Mouse (Mus musculus): ENCODE results near the gene Ptpn14.

Ptpn14 gene

DNA sequence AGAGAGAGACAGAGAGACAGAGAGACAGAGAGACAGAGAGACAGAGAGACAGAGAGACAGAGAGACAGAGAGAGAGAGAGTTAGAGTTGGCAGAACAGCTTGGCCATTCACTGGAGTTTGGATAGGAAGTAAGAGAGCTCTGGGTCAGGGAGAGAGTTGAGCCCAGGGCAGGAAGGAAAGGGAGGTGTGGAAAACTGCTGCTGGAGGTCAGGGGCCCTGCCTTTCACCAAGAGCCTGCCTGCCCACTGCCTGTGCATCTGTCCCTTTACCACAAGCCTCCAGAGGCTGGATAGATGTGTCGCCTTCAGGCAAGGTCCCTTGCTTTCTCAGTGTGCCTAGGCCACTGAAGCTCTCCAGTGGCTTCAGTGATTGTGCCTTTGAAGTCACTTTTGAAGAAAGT, 46.7 kb downstream of the Ptpn14 start:
- DNase-seq, result peak in 1 of 2 experiments; percentile 33

DNA sequence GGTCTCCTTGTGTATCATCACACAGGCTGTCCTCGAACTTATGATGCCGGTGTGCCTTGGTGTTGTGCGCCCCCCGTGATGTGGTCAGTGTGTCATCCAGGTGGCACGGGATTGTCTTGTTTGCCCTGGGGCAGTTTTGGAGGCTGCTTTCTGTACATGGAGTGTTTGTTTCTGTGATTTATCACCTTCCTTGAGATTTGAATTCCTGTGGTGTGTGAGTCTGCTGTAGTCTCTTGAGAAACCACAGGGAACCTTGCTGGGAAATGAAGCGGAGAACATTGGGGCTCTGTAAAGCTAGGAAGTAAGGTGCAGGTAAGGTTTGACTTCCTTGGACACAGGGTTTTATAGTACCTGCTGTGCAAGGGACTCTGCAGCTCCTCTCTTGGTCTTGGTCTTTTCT, 49.1 kb downstream of the Ptpn14 start:
- DNase-seq, result no peak

DNA sequence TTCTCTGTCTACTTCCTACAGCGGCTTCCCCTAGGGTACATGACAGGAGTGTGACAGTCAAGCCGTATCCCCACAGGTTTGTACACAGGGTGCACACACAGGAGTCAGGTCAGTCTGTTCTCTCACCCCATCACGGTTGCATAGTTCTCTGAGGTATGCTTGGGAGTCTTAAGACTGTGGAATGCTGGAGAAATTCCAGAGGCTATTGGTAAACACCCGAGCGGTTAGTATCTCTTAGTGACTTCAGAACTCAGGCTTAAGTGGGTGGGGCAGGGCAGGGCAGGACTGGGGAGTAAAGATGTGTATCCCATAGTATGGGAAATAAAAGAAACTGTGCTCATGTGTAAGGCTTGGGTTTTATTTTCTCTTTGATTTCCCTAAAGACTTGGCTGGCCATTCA, 50.3 kb downstream of the Ptpn14 start:
- peak in 1 of 2 experiments; percentile 46 for DNase-seq

DNA sequence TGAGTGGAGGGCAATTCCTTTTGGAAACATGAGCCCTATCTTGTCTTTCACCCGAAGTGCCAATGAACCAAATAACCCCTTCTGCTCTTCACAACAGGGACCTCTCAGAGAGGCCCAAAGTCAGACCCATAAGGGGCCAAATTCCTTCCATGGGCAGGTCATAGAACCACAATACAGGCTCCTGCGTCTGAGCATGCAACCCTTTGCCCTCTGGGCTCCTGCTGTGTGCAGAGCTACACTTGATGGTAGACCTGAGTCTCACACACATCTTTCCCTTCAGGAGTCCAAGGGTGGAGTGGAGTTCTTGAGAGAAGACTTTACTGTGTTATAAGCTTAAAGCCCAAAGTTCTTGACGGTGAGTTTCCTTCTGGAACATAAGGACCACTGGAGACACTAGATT, 51.2 kb downstream of the Ptpn14 start:
- DNase-seq, result no peak

DNA sequence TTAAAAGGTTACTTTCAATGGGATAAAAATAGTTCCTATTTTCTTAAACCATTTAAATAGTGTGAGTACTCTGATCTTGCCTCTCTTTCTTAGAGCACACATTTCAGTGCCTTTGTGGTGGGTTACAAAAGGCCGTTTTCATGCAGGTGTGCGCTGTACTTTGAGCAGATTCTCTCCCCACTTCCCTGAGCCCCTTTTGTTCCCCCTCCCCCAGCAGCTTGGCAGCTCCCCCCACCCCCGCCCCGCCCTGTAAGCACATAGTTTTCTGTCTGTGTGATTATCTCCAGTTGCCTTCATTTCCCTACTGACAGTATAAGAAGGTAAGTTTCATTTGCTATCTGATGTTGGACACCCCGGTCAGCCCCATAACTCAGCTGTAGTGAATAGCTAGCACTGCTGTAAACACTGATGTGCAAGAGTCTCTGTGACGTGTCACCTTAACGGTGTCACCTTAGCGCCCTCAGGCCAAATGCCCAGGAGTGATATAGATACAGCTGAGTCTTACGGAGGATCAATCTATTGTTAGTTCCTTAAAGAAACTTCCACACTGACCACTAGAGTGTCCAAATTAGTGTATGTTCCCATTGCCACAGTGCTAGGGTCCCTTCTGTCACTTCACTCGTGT, 53.8 kb downstream of the Ptpn14 start:
- DNase-seq, result no peak

DNA sequence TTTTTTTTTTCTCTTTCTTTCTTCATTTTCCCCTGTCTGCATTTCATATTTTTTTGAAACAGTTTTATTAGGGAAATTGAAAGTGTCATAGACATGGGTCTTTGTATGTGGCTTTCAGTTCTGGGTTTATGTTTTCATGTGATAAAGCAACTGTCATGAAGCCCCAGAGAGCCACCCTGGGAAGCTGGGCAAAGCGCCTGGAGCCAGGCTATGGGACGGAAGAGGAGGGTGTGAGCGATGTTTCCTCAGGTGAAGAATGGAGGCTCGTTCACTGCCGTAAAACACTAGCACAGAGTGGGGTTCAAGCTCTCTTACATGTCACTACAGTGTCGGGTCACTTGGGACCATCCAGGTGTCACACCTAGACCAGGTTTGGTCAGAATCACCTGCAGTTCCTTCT, 54.6 kb downstream of the Ptpn14 start:
- no peak for DNase-seq

DNA sequence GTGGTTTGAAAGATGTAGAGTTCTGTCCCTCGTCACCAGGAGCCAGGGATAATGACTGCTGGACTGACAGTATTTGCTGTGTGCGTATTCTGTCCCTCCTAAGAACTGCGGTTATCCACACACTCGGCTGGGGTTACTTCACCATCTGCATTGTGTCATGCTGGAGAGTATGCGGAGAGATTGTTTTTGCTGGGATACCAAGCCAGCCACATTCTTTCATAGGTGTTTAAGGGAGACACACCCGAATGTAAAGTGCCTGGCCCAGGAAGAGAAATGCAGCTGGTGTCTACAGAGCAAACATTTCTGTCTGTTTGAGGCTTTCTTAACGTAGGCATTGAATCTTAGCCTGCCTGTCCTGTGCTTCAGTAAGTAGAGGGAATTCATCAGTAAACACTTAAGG, 56.4 kb downstream of the Ptpn14 start:
- no peak for DNase-seq

DNA sequence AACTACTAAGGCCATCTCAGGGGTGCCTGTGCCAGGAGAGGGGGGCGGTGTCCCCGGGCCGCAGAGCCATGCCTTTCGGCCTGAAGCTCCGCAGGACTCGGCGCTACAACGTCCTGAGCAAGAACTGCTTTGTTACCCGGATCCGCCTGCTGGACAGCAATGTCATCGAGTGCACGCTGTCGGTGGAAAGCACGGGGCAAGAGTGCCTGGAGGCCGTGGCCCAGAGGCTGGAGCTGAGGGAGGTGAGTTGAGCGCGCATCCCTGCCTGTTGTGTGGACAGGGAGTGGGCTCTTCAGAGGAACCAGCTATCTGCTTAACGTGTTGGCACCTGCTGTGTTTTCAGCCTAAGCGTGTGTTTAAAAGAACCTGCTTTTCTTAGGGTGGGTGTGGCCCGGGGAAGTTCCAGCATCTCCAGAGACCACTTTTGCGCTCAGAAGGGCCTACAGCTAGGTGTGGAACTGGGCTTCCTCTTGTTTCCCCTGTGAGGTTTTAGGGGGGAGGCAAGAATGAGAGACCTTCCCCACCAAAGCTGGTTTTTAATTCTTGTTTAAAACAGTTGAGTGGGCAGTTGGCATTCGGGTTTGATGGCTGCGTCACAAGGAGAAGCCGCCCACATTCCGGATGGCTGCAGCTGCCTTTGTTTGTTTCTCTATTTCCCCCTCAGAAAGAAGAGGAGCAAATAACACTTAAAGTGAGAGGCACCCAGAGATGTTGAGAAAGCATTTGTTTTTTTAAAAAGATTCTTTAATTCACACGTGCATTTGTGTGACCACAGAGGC, 58.8 kb downstream of the Ptpn14 start:
- peak; percentile 56 to 68 for DNase-seq

DNA sequence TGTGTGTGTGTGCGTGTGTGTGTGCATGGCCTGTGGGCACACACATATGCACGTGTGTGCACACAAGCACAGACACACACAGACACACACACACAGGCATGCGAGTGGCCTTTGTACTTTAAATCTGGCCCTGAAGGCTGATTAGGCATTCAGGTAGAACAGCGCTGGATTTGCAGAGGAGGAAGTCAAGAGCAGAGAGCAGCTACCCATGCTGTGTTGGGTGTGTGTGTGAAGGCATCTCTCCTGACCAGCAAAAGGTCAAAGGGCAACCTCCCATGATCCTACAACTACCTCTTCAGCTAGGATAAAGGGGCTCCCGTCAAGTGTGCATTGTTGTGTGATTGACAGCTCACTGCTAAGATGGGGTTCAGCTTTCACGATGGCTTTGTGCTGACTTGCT, 61.5 kb downstream of the Ptpn14 start:
- DNase-seq, result peak in 1 of 2 experiments; percentile 24

DNA sequence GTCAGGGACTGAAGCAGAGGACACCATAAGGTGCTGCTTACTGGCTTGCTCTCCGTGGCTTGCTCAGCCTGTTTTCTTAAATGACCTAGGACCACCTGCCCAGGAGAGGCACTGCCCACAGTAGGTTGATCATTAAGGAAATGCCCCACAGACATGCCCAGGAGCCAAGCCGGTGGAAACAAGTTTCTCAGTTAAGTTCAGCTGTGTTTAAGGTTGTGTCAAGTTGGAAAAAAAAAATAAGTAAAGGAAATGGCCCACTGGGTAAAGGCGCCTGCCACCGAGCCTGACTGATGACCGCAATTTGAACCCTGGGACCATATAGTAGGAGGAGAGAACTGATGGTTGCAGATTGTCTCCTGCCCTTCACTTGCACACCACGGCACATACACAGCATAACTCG, 62.6 kb downstream of the Ptpn14 start:
- DNase-seq, result peak; percentile 46 to 69

DNA sequence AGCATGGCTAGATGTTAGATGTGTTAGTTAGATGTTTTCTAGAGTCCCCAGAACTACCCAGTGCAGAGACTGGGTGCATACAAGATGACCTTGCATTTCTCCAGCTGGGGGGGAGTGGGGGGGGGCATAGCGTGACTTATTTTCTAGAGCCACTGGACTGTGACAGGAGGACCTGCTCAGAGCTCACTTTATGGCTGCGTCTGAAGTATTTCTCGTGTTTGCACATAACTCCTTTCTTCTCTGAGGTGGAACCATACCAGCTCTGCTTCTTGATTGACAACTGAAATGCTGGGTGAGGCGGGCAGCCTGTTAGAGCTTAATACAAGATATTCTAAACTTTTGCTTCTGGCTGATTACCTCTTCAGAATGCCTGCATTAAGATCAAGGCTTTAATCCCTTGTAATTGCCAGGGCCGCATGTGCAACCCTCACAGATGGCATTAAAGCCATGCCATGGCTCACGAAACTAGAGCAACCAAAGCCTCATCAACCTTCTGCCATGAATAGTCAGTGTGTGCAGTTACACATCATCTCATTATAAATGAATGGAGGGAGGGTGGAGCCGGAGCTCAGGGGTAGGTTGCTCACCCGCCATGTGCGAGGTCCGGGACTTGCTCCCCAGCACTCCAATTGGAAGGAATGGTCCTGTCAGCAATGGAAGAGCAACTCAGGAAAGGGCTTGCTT, 63.6 kb downstream of the Ptpn14 start:
- peak in 1 of 2 experiments; percentile 49 for DNase-seq

DNA sequence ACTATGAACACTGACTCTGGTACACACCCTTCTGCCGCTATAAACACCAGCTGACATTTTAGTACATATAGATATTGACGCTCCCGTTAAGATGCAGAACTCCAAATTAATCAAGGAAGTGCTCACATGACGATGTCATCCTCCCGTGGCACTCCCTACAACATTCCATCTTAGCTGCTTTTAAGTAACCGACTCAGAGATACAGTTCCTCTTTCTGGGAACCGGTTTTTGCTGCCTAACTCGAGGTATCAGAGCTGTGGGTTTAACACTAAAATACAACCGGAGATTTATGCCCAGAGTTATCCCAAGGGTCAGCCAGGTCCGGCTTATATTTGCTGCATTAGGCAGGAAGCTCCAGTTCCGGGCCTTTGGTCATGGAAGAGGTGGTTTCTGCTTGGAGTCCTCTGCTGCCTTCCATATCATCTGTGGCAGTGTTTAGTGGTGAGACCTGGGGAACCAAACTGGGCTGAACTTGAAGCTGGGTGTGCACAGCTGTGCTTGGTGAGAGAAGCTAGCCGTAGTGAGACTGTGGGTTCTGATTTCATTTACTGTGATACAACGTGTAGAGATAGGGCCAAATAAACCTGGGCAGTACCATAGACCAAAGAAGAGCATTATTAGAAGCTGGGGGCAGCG, 64.6 kb downstream of the Ptpn14 start:
- DNase-seq, result peak in 1 of 2 experiments; percentile 27

DNA sequence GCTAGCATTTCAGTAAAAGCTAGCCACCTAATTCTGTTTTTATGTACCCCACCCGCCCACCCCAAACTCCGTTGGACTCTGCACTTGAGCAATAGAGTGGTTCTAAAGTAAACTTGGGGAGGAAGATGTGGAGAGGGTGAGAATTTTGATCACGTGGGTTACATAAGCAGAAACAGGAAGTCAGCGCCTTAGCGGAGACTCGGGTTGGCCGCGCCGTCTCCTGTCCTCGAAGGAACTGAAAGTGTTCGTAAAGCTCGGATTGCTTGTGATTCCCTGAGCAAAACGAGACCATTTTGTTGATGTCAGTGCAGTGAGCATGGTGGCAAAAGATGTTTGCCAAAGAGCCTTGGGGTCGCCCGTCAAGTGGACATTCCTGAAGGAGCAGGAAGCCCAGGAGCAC, 70.9 kb downstream of the Ptpn14 start:
- peak in 1 of 2 experiments; percentile 28 for DNase-seq

DNA sequence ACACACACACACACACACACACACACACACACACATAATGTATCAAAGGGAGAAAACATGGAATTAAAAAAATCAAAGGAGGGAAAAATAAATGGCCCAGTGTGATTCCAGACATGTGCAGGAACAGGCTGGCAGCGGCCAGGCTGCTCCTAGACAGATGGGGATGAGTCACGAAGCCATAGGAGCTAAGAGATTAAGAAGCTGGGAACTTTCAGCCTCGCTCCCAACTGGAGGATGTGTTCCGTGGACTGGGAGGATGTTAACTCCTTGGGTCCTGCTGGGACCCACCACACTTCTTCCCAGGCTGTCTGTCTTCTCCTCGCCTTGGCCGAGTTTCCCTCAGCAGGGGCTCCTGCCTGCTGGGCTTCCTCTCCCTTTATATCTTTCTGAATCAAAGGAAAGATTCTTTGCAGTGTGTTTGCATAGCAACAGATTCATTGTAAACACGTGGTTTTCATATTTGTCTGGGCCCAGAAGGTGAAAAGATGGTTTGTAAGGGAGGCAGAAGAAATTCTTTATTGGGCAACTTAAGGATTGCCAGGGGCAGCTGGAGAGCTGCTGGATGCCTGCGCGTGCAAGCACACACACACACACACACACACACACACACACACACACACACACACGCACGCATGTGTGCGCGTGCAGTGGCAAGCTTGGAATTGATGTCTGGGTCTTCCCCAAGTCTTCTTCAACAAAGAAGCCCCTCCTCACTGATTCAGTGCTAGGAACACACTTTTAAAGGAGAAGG, 72.3 kb downstream of the Ptpn14 start:
- no peak for DNase-seq

DNA sequence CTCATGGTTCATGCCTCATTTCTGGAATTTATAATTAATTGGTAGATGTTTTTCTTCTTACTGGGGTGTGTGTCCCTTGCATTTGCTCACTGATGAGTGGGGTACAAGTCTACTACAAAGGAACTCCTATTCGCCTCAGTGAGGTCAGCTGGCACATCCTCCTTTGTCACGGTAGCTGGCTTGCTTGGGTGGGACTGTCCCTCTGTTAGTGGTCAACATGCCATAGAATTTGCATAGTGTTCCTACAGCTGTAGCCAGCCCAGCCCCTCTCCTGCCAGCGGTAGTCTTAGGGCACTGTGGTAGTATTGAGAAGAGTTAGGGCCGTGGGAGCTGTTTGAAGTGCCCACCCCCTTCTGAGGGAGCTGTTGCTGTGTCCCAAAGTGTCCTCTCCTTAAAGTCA, 73.2 kb downstream of the Ptpn14 start:
- no peak for DNase-seq

DNA sequence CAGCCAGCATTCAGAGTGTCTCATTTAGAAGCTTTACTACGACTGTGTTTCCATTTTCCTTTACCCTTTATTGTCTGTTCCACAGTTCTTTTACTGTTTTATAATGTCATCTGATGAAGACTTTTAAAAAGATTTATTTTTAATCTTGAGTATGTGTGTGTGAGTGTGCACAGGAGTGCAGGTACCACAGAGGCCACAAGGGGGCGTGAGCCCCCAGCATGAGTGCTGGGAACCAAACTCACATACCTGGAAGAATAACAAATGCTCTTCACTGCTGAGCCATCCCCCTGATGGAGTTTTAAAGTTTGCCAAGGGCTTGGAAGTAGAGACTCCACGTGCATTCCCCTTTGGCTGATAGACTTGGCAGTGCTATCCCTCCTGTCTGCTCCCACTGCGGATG, 74.5 kb downstream of the Ptpn14 start:
- no peak for DNase-seq

DNA sequence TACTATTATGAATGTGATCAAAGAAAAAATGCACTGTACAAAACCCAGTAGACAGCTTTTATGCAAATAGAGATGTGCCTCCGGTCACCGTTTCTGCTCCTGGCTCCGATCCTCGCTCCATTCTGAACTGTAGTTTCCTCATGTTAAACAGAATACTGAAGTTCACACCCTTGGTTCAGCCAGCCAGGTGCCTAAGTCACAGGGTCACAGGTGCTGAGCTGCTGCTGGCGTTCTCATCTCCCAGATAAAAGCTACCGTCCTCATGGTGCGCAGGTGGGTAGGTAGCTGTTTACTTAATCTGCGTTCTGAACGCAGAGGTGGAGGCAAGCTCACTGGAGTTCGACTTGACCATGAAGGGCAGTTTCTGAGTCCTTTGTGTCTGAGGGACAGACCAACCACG, 75.7 kb downstream of the Ptpn14 start:
- no peak for DNase-seq

DNA sequence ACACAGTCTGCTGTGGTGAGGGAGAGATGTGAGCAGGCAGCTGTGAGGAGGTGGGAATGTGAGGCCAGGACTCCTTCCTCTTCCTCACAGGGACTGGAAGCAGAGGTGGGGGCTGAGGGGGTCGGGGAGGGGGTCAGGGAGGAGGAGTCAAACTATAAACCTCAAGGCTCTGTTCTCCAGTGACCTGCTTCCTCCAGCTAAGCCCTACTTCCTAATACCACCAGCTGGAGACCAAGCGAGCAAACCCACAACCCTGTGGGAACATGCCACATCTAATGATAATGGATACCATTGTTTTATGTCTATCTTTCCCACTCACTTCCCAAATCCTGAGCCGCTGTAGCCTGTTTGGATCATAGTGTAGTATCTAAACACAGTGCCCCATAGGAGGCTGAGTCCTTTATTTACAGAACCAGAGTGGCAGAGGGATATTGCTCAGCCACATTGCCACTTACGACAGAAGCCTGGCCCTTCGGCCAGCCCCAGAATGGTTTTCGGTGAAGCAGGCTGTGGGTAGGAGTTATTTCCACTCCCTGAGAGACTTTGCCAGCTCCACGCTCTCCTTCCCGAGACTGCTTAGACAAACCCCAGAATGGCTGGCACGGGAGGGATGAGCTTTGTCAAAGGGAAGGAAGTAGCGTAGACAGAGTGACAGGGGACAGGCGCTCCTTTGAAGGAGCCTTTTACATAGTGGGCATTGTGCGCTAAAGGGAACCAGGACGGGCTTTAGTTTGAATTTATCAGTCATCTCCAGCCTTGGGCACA, 78.6 kb downstream of the Ptpn14 start:
- no peak for DNase-seq

DNA sequence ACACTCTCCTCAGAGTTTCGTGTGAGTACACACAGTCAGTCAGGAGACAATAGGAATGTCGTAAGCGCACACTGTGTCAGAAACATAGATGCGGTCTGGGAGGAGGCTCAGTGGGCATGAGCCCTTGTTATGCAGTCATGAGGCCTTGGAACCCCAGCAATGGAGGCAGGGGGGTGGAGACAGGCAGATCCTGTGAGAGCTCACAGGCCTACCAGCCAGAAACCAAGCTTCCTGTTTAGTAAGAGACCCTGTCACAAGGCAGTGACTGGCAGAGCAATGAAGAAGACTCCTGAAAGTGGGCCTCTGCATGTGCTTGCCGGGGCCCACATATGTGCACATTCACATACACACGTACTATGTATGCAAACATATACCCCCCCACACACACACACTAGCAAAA, 79.9 kb downstream of the Ptpn14 start:
- DNase-seq, result no peak

DNA sequence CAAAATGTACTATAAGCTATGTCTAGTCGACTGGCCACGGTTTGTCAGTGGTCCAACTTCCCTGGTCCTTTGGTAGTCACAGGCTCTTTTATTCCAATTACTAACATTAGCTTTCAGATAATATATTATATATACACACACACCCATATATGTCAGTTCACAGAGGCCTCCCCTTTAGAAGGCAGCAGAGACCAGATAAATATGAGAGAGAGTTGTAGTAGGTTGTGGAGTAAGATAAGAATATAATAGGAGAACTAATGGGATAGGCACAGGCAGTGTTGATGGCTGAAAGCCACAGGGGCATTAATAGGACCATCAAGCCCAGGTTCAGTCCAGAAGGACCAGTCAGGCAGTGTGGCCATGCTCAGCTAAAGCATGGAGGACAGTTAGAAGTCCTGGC, 80.4 kb downstream of the Ptpn14 start:
- no peak for DNase-seq

DNA sequence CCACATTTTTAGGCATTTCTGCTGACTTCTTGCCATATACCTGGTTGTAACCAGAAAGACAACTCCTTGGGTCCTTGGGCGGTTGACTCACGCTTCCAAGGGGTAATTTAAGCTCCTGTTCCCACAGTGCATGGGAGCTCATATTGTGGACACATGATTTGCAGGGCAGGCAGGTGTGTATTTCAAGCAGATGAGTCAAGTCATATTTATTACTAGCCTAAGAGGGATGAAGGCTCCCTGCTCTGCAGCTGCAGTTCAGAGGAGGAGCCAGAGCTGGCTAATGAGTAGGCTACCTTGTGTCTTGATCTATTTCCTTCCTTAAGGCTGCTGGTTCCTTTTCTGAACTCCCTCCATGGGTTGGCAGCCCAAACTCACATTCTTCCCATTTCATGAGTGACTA, 83.7 kb downstream of the Ptpn14 start:
- DNase-seq, result no peak

DNA sequence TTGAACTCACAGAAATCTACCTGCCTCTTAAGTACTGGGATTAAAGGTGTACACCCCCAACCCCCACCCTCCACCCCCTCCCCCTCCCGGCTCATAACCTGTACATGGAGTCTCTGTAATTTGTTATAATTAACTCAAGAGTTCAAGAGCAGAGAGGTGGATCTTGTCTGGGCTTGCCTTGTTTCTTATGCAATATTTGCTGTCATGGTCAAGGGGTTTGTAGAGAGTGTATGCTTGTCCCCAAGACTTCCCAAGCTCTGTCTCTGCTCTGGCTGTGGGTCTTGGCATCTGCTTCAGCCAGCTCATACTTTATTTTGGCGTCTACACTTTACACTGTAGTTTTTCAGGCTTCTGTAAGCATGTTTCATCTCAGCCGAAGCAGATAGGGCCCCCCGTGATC, 86.3 kb downstream of the Ptpn14 start:
- DNase-seq, result no peak
